Mouse (Mus musculus): ENCODE data around the gene Hoxa7. TPM values are rescaled to one million over a fixed set of nuclear protein-coding genes. Genes with fewer than 3 reads are reported as not detected.

Gene Hoxa7
- total and polyA plus RNA-seq, 2 experiments from 2014 or later: 0.07 TPM; not detected in 1

GRCm38 (mm10) chr6:52227470-52228222 is 6.0 kb upstream of the Hoxa7 start:
- H3K27ac ChIP-seq (ENCODE audit: low read depth): no peak overlapping the region
- no peaks in the 10 kb centered on the region for H3K9me3 ChIP-seq (replicated peaks; ENCODE audit: control insufficient read depth, low read length)
- ATAC-seq (ENCODE audit: insufficient read depth, low read depth) (no peak), DNase-seq (ENCODE audit: low spot score) (no peak)
- WGBS: 9% methylated on average over 11 of the region's 11 CpGs
- peaks cover 98% of the 10 kb centered on the region for H3K27me3 ChIP-seq (ENCODE audit: control insufficient read depth, insufficient read depth, low read length)
- H3K4me3 ChIP-seq (ENCODE audit: low read depth, low read length): no peak overlapping the region
- no peak overlapping the region for H3K4me2 ChIP-seq (ENCODE audit: low read depth, low read length)
- no peaks in the 10 kb centered on the region for H3K36me3 ChIP-seq (replicated peaks; ENCODE audit: control insufficient read depth, insufficient read depth, low read length)
- no peak for TF ChIP-seq EP300 (IDR thresholded peaks at IDR 0.05; ENCODE audit: low read depth)
- H3K4me1 ChIP-seq (ENCODE audit: control insufficient read depth, insufficient read depth): no peaks in the 10 kb centered on the region
- H3K9ac ChIP-seq (replicated peaks; ENCODE audit: low read depth, low read length): no peak overlapping the region

GRCm38 (mm10) chr6:52226569-52227257 is 5.1 kb upstream of the Hoxa7 start:
- no peak for TF ChIP-seq EP300 (IDR thresholded peaks at IDR 0.05; ENCODE audit: low read depth)
- TF ChIP-seq CTCF (IDR thresholded peaks at IDR 0.05; ENCODE audit: low read depth): no peak
- H3K27ac ChIP-seq (ENCODE audit: low read depth): no peak overlapping the region
- no peak overlapping the region for H3K4me2 ChIP-seq (ENCODE audit: low read depth, low read length)
- H3K9me3 ChIP-seq (replicated peaks; ENCODE audit: control insufficient read depth, low read length): no peaks in the 10 kb centered on the region
- no peak for DNase-seq (ENCODE audit: low spot score)
- no peaks in the 10 kb centered on the region for H3K4me1 ChIP-seq (ENCODE audit: control insufficient read depth, insufficient read depth)
- WGBS: 8% methylated on average over 26 of the region's 26 CpGs
- no peak for ATAC-seq (ENCODE audit: insufficient read depth, low read depth)
- H3K4me3 ChIP-seq (ENCODE audit: low read depth, low read length): no peak overlapping the region
- no peak overlapping the region for H3K9ac ChIP-seq (replicated peaks; ENCODE audit: low read depth, low read length)
- no peaks in the 10 kb centered on the region for H3K36me3 ChIP-seq (replicated peaks; ENCODE audit: control insufficient read depth, insufficient read depth, low read length)
- peaks cover 98% of the 10 kb centered on the region for H3K27me3 ChIP-seq (ENCODE audit: control insufficient read depth, insufficient read depth, low read length)

GRCm38 (mm10) chr6:52225612-52226568 is 4.2 kb upstream of the Hoxa7 start:
- TF ChIP-seq EP300 (IDR thresholded peaks at IDR 0.05; ENCODE audit: low read depth) (no peak), CTCF (IDR thresholded peaks at IDR 0.05; ENCODE audit: low read depth) (no peak)
- peak overlapping the region; percentile 2; the same call in 1 of the 2 replicates for H3K4me2 ChIP-seq (ENCODE audit: low read depth, low read length)
- H3K9ac ChIP-seq (replicated peaks; ENCODE audit: low read depth, low read length): no peak overlapping the region
- no peak overlapping the region for H3K27ac ChIP-seq (ENCODE audit: low read depth)
- 4% methylated on average over 69 of the region's 69 CpGs for WGBS
- H3K4me3 ChIP-seq (ENCODE audit: low read depth, low read length): peak overlapping the region; percentile 26; the same call in 1 of the 2 replicates
- DNase-seq (ENCODE audit: low spot score) (no peak), ATAC-seq (ENCODE audit: insufficient read depth, low read depth) (no peak; the same call in 1 of the 2 replicates)
- H3K27me3 ChIP-seq (ENCODE audit: control insufficient read depth, insufficient read depth, low read length): peaks cover 98% of the 10 kb centered on the region
- no peaks in the 10 kb centered on the region for H3K4me1 ChIP-seq (ENCODE audit: control insufficient read depth, insufficient read depth)
- H3K9me3 ChIP-seq (replicated peaks; ENCODE audit: control insufficient read depth, low read length): no peaks in the 10 kb centered on the region
- no peaks in the 10 kb centered on the region for H3K36me3 ChIP-seq (replicated peaks; ENCODE audit: control insufficient read depth, insufficient read depth, low read length)

GRCm38 (mm10) chr6:52224895-52225611 is 3.4 kb upstream of the Hoxa7 start:
- no peak for TF ChIP-seq CTCF (IDR thresholded peaks at IDR 0.05; ENCODE audit: low read depth)
- TF ChIP-seq EP300 (IDR thresholded peaks at IDR 0.05; ENCODE audit: low read depth): no peak
- Histone ChIP-seq H3K36me3 (replicated peaks; ENCODE audit: control insufficient read depth, insufficient read depth, low read length) (no peaks in the 10 kb centered on the region), H3K4me1 (ENCODE audit: control insufficient read depth, insufficient read depth) (no peaks in the 10 kb centered on the region), H3K4me3 (ENCODE audit: low read depth, low read length) (peak overlapping the region; percentile 26; the same call in 1 of the 2 replicates), H3K27me3 (ENCODE audit: control insufficient read depth, insufficient read depth, low read length) (peaks cover 98% of the 10 kb centered on the region), H3K9ac (replicated peaks; ENCODE audit: low read depth, low read length) (no peak overlapping the region), H3K4me2 (ENCODE audit: low read depth, low read length) (0 out of 2 replicates have a peak overlapping the region, but pooled peaks have one; percentile 2), H3K27ac (ENCODE audit: low read depth) (no peak overlapping the region), H3K9me3 (replicated peaks; ENCODE audit: control insufficient read depth, low read length) (no peaks in the 10 kb centered on the region)
- 3% methylated on average over 35 of the region's 36 CpGs for WGBS
- DNase-seq (ENCODE audit: low spot score) (no peak), ATAC-seq (ENCODE audit: insufficient read depth, low read depth) (no peak)
